Comparison of ENCODE assay signal across 8 mouse cellular contexts in genomic region chr5:113889181-113889906, GRCm38 (mm10). TPM values are rescaled to one million over a fixed set of nuclear protein-coding genes. Genes with fewer than 3 reads are reported as not detected.
DNase-seq lines count a peak whose midpoint lies in the region; ATAC-seq and TF ChIP-seq lines count a peak whose summit lies in the region.

No protein-coding gene starts in this region.

- H3K4me1 ChIP-seq in E14TG2a.4 (replicated peaks; ENCODE audit: low read depth, low read length), result peaks cover 73% of the 10 kb centered on the region
- peaks cover 12% of the 10 kb centered on the region; the same call in 1 of the 2 replicates for H3K4me1 ChIP-seq in embryonic facial prominence, embryonic 14.5 days (ENCODE audit: control insufficient read depth, insufficient read depth, low read length)
- H3K4me1 ChIP-seq in hindbrain, embryonic 14.5 days (replicated peaks; ENCODE audit: control insufficient read depth, insufficient read depth, low read length), result peaks cover 45% of the 10 kb centered on the region
- H3K4me1 ChIP-seq in liver, adult 2 months (ENCODE audit: control insufficient read depth, insufficient read depth, low read length), result peaks cover 3% of the 10 kb centered on the region; the same call in 1 of the 2 replicates

- no peak for TF ChIP-seq POLR2A in liver, adult 2 months (IDR thresholded peaks at IDR 0.05; ENCODE audit: extremely low read depth, insufficient read depth, low read length)

- WGBS in embryonic facial prominence, embryonic 14.5 days, result 8% methylated on average over 19 of the region's 19 CpGs
- WGBS in hindbrain, embryonic 14.5 days, result 14% methylated on average over 19 of the region's 19 CpGs
- WGBS in liver, adult 2 months, result 59% methylated on average over 19 of the region's 19 CpGs

- peaks cover 17% of the 10 kb centered on the region; the same call in 1 of the 2 replicates for H3K36me3 ChIP-seq in E14TG2a.4 (ENCODE audit: insufficient read depth, low read length)
- no peaks in the 10 kb centered on the region for H3K36me3 ChIP-seq in embryonic facial prominence, embryonic 14.5 days (ENCODE audit: control insufficient read depth, insufficient read depth, low read length)
- no peaks in the 10 kb centered on the region for H3K36me3 ChIP-seq in hindbrain, embryonic 14.5 days (replicated peaks; ENCODE audit: control insufficient read depth, insufficient read depth)
- H3K36me3 ChIP-seq in liver, adult 2 months (ENCODE audit: control insufficient read depth, insufficient read depth, low read length), result no peaks in the 10 kb centered on the region

- intact Hi-C loops in left cerebral cortex, postnatal 36 days (cut with DNase I), result no loop called here

- peak; percentile 72 for DNase-seq in embryonic facial prominence, embryonic 14.5 days (ENCODE audit: low spot score)
- no peak for DNase-seq in hindbrain, embryonic 14.5 days (ENCODE audit: low spot score)
- no peak for DNase-seq in liver, adult 2 months (ENCODE audit: extremely low read depth, low read depth, low spot score)
- DNase-seq in cerebellum, adult 11 months, result no peak
- DNase-seq in layer of hippocampus, adult 8-10 months (ENCODE audit: low spot score in 2 of 2), result no peak
- DNase-seq in left cerebral cortex, postnatal 36 days (ENCODE audit: low spot score in 2 of 2), result no peak
- DNase-seq in cerebellum, postnatal 4 days (ENCODE audit: low spot score in 2 of 2), result no peak

- peak; percentile 34; the same call in 1 of the 2 replicates for ATAC-seq in embryonic facial prominence, embryonic 14.5 days (ENCODE audit: low read depth)
- ATAC-seq in hindbrain, embryonic 14.5 days (ENCODE audit: low FRiP score), result peak; percentile 40; the same call in 1 of the 2 replicates

- peak overlapping the region; percentile 34 for H3K4me2 ChIP-seq in embryonic facial prominence, embryonic 14.5 days (ENCODE audit: low read depth, low read length)
- H3K4me2 ChIP-seq in hindbrain, embryonic 14.5 days (replicated peaks), result peak overlapping the region; percentile 32

- no peak overlapping the region for H3K9ac ChIP-seq in embryonic facial prominence, embryonic 14.5 days (ENCODE audit: low read depth, low read length)
- H3K9ac ChIP-seq in hindbrain, embryonic 14.5 days, result peak overlapping the region; percentile 5; the same call in 1 of the 2 replicates
- H3K9ac ChIP-seq in liver, adult 2 months (ENCODE audit: low read depth, low read length), result no peak overlapping the region; the same call in 1 of the 2 replicates

- no peaks in the 10 kb centered on the region for H3K27me3 ChIP-seq in E14TG2a.4 (ENCODE audit: insufficient read depth, low read length)
- no peaks in the 10 kb centered on the region for H3K27me3 ChIP-seq in embryonic facial prominence, embryonic 14.5 days (replicated peaks; ENCODE audit: control insufficient read depth, insufficient read depth, low read length)
- no peaks in the 10 kb centered on the region for H3K27me3 ChIP-seq in hindbrain, embryonic 14.5 days (ENCODE audit: control insufficient read depth, insufficient read depth, low read length)
- H3K27me3 ChIP-seq in liver, adult 2 months (ENCODE audit: control insufficient read depth, insufficient read depth, low read length), result no peaks in the 10 kb centered on the region

- H3K27ac ChIP-seq in embryonic facial prominence, embryonic 14.5 days (replicated peaks; ENCODE audit: low read depth, low read length), result peak overlapping the region; percentile 48
- peak overlapping the region; percentile 40 for H3K27ac ChIP-seq in hindbrain, embryonic 14.5 days
- peak overlapping the region; percentile 57 for H3K27ac ChIP-seq in liver, adult 2 months (replicated peaks; ENCODE audit: insufficient read depth, low read depth, low read length)

- no peak for TF ChIP-seq CTCF in E14TG2a.4 (conservative IDR thresholded peaks at IDR 0.05; ENCODE audit: low read length)
- TF ChIP-seq CTCF in liver, adult 2 months (IDR thresholded peaks at IDR 0.05; ENCODE audit: low read depth, low read length), result no peak

- H3K4me3 ChIP-seq in E14TG2a.4 (replicated peaks; ENCODE audit: low read length), result peak overlapping the region; percentile 26
- H3K4me3 ChIP-seq in embryonic facial prominence, embryonic 14.5 days (ENCODE audit: low read depth, low read length), result no peak overlapping the region
- H3K4me3 ChIP-seq in hindbrain, embryonic 14.5 days (replicated peaks; ENCODE audit: low read length), result no peak overlapping the region
- H3K4me3 ChIP-seq in liver, adult 2 months (ENCODE audit: insufficient read depth, low read depth, low read length), result no peak overlapping the region

- no peaks in the 10 kb centered on the region for H3K9me3 ChIP-seq in E14TG2a.4 (ENCODE audit: low read length)
- H3K9me3 ChIP-seq in embryonic facial prominence, embryonic 14.5 days (ENCODE audit: control insufficient read depth, low read length), result no peaks in the 10 kb centered on the region
- no peaks in the 10 kb centered on the region for H3K9me3 ChIP-seq in hindbrain, embryonic 14.5 days (ENCODE audit: control insufficient read depth, low read length)

- H3K79me2 ChIP-seq in liver, adult 2 months (ENCODE audit: control insufficient read depth, insufficient read depth, low read length), result peaks cover 11% of the 10 kb centered on the region; the same call in 1 of the 2 replicates

RNA-seq across cellular contexts. Expression of gene Coro1c, which starts 19.2 kb away (rescaled TPM):
- 96.9 and 103 TPM in 2 replicates for polyA plus RNA-seq in embryonic facial prominence, embryonic 14.5 days (2014; fragmentation: Nextera tagmentation; extraction: Ambion mirVana)
- polyA plus RNA-seq in hindbrain, embryonic 14.5 days (2014; fragmentation: Nextera tagmentation; extraction: Ambion mirVana), result 172 and 177 TPM in 2 replicates
- total RNA-seq in liver, adult 2 months (2014; rRNA removed), result 11.8 and 14.0 TPM in 2 replicates
- 12.0 and 13.6 TPM in 2 replicates for polyA plus RNA-seq in liver, adult 2 months (2012; rRNA removed)
- 100 to 1,000 TPM in 1 of 4 experiments, 10 to 100 TPM in 3; 89.3 to 106 (median 94.0) TPM for total RNA-seq in layer of hippocampus, adult 8-10 months (2022)
- total RNA-seq in left cerebral cortex, postnatal 36 days (2021), result 10 to 100 TPM; 73.7 to 87.8 TPM

RNA-seq across cellular contexts. Expression of gene Selplg, which starts 56.9 kb away (rescaled TPM):
- 4.9 and 5.2 TPM in 2 replicates for polyA plus RNA-seq in embryonic facial prominence, embryonic 14.5 days (2014; fragmentation: Nextera tagmentation; extraction: Ambion mirVana)
- polyA plus RNA-seq in hindbrain, embryonic 14.5 days (2014; fragmentation: Nextera tagmentation; extraction: Ambion mirVana), result 1.6 and 2.4 TPM in 2 replicates
- total RNA-seq in liver, adult 2 months (2014; rRNA removed), result 1.1 and 2.3 TPM in 2 replicates
- polyA plus RNA-seq in liver, adult 2 months (2012; rRNA removed), result 5.4 and 6.2 TPM in 2 replicates
- 10 to 100 TPM; 27.3 to 84.9 (median 53.7) TPM for total RNA-seq in layer of hippocampus, adult 8-10 months (2022)
- total RNA-seq in left cerebral cortex, postnatal 36 days (2021), result 10 to 100 TPM; 29.3 to 32.2 TPM
